Mouse (Mus musculus) erythroblast, embryonic 14.5 days (primary cell): ENCODE measurements around the gene Klhl10. TPM values are rescaled to one million over a fixed set of nuclear protein-coding genes. Genes with fewer than 3 reads are reported as not detected.

Source experiments
- H3K27me3 ChIP-seq: 2 replicates; pipeline ENCODE4 v1.6.1; 2012; ENCODE audit warnings: inconsistent platforms; ENCODE audit not compliant: control insufficient read depth
- H3K36me3 ChIP-seq: 2 replicates; pipeline ENCODE4 v1.6.1; 2012; ENCODE audit warnings: mild to moderate bottlenecking, inconsistent platforms; ENCODE audit not compliant: control insufficient read depth
- H3K4me1 ChIP-seq: 2 replicates; pipeline ENCODE4 v1.6.1; 2012; ENCODE audit warnings: inconsistent platforms; ENCODE audit not compliant: control insufficient read depth
- H3K4me3 ChIP-seq: replicated peaks from 2 replicates; pipeline ENCODE3; 2012; ENCODE audit warnings: moderate library complexity, mild to moderate bottlenecking, inconsistent platforms
- H3K9me3 ChIP-seq: 2 replicates; pipeline ENCODE4 v1.6.1; 2012; ENCODE audit warnings: low read length, inconsistent platforms, mixed read lengths; ENCODE audit not compliant: control insufficient read depth
- GATA1 ChIP-seq: IDR thresholded peaks from 2 replicates; pipeline ENCODE4 v1.6.1; 2012; ENCODE audit warnings: low read length, inconsistent platforms, mixed read lengths
- TAL1 ChIP-seq: IDR thresholded peaks from 3 replicates; pipeline ENCODE4 v1.6.1; 2012; ENCODE audit warnings: low read length, inconsistent platforms, mixed read lengths
- polyA plus RNA-seq: library from polyadenylated mRNA; stranded (reverse); fragments of >175 nt; gene quantifications from 2 replicates; pipeline ENCODE4 v1.2.3, GENCODE M21; 2012

Gene Klhl10
- polyA plus RNA-seq, 1 experiment: not detected

GRCm38 (mm10) chr11:100398517-100398916 is 43.2 kb upstream of the Klhl10 start:
- no peak overlapping the region for H3K4me3 ChIP-seq
- H3K4me1 ChIP-seq: peaks cover 28% of the 10 kb centered on the region
- H3K9me3 ChIP-seq: no peaks in the 10 kb centered on the region
- peaks cover 46% of the 10 kb centered on the region for H3K27me3 ChIP-seq
- H3K36me3 ChIP-seq: no peaks in the 10 kb centered on the region
- TF ChIP-seq GATA1 (no peak), TAL1 (no peak)

- Histone ChIP-seq H3K4me3 (no peak overlapping the region), H3K36me3 (no peaks in the 10 kb centered on the region), H3K4me1 (peaks cover 28% of the 10 kb centered on the region), H3K9me3 (no peaks in the 10 kb centered on the region), H3K27me3 (peaks cover 39% of the 10 kb centered on the region)
- TF ChIP-seq TAL1 (no peak), GATA1 (no peak)
These were observed 42.4 kb upstream of the Klhl10 start for GRCm38 (mm10) chr11:100399320-100399719.

GRCm38 (mm10) chr11:100399727-100400538 is 41.8 kb upstream of the Klhl10 start:
- Histone ChIP-seq H3K4me1 (peaks cover 28% of the 10 kb centered on the region), H3K36me3 (no peaks in the 10 kb centered on the region), H3K27me3 (peaks cover 33% of the 10 kb centered on the region), H3K4me3 (no peak overlapping the region), H3K9me3 (no peaks in the 10 kb centered on the region)
- TF ChIP-seq GATA1 (no peak), TAL1 (no peak)

- Histone ChIP-seq H3K27me3 (peaks cover 24% of the 10 kb centered on the region), H3K9me3 (no peaks in the 10 kb centered on the region), H3K4me3 (no peak overlapping the region), H3K36me3 (no peaks in the 10 kb centered on the region), H3K4me1 (peaks cover 26% of the 10 kb centered on the region)
- no peak for TF ChIP-seq TAL1
- no peak for TF ChIP-seq GATA1
These were observed 40.9 kb upstream of the Klhl10 start for GRCm38 (mm10) chr11:100400842-100401241.

- no peaks in the 10 kb centered on the region for H3K36me3 ChIP-seq
- TF ChIP-seq TAL1 (no peak), GATA1 (no peak)
- H3K4me3 ChIP-seq: no peak overlapping the region
- H3K27me3 ChIP-seq: peaks cover 10% of the 10 kb centered on the region
- no peaks in the 10 kb centered on the region for H3K9me3 ChIP-seq
- peaks cover 20% of the 10 kb centered on the region for H3K4me1 ChIP-seq
These were observed 39.5 kb upstream of the Klhl10 start for GRCm38 (mm10) chr11:100402240-100402639.

- Histone ChIP-seq H3K4me3 (no peak overlapping the region), H3K27me3 (peaks cover 5% of the 10 kb centered on the region), H3K9me3 (no peaks in the 10 kb centered on the region), H3K36me3 (no peaks in the 10 kb centered on the region), H3K4me1 (peaks cover 15% of the 10 kb centered on the region)
- TF ChIP-seq GATA1: no peak
- no peak for TF ChIP-seq TAL1
These were observed 39.0 kb upstream of the Klhl10 start for GRCm38 (mm10) chr11:100402682-100403081.

GRCm38 (mm10) chr11:100403445-100404134 is 38.1 kb upstream of the Klhl10 start:
- Histone ChIP-seq H3K4me1 (peaks cover 11% of the 10 kb centered on the region), H3K9me3 (no peaks in the 10 kb centered on the region), H3K36me3 (no peaks in the 10 kb centered on the region), H3K4me3 (no peak overlapping the region), H3K27me3 (no peaks in the 10 kb centered on the region)
- no peak for TF ChIP-seq TAL1
- no peak for TF ChIP-seq GATA1

GRCm38 (mm10) chr11:100404456-100405074 is 37.2 kb upstream of the Klhl10 start:
- no peaks in the 10 kb centered on the region for H3K9me3 ChIP-seq
- no peaks in the 10 kb centered on the region; the same call in 1 of the 2 replicates for H3K36me3 ChIP-seq
- H3K27me3 ChIP-seq: no peaks in the 10 kb centered on the region
- TF ChIP-seq TAL1 (no peak), GATA1 (no peak)
- no peak overlapping the region for H3K4me3 ChIP-seq
- H3K4me1 ChIP-seq: peaks cover 11% of the 10 kb centered on the region

GRCm38 (mm10) chr11:100406273-100406672 is 35.4 kb upstream of the Klhl10 start:
- no peaks in the 10 kb centered on the region; the same call in 1 of the 2 replicates for H3K36me3 ChIP-seq
- no peaks in the 10 kb centered on the region for H3K9me3 ChIP-seq
- no peaks in the 10 kb centered on the region for H3K27me3 ChIP-seq
- peaks cover 11% of the 10 kb centered on the region for H3K4me1 ChIP-seq
- H3K4me3 ChIP-seq: no peak overlapping the region
- TF ChIP-seq GATA1 (no peak), TAL1 (no peak)
